Mouse (Mus musculus): ENCODE data around the gene Itgb1.

Gene Itgb1

DNA sequence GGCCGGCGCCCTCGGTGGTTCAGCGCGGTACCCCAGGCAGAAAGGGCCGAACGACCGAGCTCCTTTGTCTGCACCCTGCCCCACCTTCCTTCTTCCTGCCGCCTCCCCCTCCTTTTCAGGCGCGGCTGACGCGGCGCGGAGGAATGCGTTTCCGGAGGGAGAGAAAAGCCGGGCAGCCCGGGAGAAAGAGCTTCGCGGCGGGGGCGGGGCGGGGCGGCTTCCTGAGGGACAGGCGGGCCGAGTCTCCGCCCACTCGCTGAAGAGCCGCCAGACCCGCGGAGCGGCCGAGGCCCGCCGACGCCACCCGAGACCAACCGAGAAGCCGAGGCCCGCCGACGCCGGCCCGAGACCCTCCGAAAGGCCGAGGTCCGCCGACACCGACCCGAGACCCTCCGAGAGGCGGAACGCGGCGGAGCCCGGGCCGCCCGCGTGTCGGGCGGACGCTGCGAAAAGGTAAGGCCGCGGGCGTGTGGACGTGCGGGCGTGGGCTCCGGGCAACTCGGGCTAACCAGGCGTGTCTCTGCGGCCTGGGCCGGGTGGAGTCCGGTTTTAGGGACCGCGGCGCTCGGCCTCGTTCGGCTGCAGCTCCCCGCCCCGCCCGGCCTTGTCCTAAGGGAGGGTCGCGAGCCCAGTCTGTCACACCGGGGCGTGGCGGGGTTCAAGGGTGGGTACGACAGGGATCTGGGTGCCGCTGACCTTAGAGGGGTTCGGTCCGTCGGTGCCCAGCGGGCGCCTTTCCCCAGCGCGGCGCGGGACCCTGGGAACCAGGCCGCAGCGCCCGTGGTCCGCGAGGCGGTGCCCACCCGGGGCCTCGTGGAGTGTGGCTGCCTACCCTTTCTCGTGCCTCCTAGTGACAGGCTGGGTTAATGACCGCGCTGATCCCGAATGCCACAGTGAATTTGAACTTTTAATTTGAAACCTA is at the start of gene Itgb1:
Itgb1 (plus strand) TSS at position 148 of the 922 bp plus-strand sequence.
- ChIA-PET CTCF (interaction anchor here in 2 of 4 experiments (0.7 kb wide), 2 partner anchors 79 to 1628 kb away, joined by 3 read pairs; no protein-coding TSS in a partner anchor), POLR2A (interaction anchor here (0.6 to 4.9 kb wide), 54 partner anchors 8 to 1747 kb away, joined by 3 to 43 read pairs (median 4); partner anchors contain the start of genes 2610044O15Rik8 (in 2 of the 4) and Rbm34 (in 1 of the 4))

DNA sequence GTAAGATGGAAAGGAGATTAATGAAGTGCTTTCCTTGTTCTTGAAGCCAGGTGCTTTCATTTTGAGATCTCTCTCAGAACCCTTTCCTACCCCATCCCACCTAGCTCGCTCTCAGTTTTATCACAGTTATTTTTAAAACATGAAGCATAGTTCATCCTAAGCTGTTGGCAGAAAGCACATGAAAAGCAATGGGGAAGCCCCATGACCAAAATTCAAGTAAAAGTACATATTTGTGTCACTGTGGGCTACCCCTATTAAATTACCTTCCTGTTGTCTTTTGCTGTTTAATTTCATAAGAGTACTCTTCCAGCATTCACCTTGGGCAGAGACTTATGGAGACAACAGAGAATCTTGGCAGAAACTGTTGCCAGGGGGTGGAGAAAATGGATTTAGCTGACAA is 42.4 kb upstream of the Itgb1 start:
- ChIA-PET POLR2A (no interaction called here), CTCF (interaction anchor here in 2 of 4 experiments (0.6 to 1.0 kb wide), 2 partner anchors 9 to 299 kb away, joined by 3 read pairs; no protein-coding TSS in a partner anchor)

GRCm38 (mm10) chr8:128645452-128645851 is 40.0 kb upstream of the Itgb1 start:
- CTCF ChIA-PET: no interaction called here
- POLR2A ChIA-PET: no interaction called here

GRCm38 (mm10) chr8:128646456-128646855 is 39.0 kb upstream of the Itgb1 start:
- ChIA-PET CTCF (no interaction called here), POLR2A (interaction anchor here in 2 of 4 experiments (0.7 to 3.4 kb wide), 3 partner anchors 38 to 954 kb away, joined by 3 to 10 read pairs (median 4); partner anchors contain the start of gene Itgb1 (in 1 of the 2))

DNA sequence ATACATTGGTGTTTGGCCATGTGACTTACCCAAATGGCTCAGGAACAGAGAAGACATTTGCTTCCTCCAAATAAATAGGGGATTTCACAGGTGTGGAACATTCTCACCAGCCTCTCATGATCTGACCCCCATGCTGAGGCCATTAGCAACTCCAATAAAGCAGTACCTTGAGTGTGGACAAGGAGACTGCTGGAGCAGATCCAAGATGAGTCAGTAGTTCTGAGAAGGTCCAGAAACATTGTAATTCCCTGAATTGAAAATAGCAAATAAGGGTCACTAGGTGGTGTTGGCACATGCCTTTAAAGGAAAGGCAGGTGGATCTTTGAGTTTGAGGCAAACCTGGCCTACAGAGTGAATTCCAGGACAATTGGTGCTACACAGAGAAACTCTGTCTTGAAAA is 37.4 kb upstream of the Itgb1 start:
- POLR2A ChIA-PET: interaction anchor here in 1 of 4 experiments (3.4 kb wide), 1 partner anchor 37 kb away, joined by 10 read pairs; the partner anchor contains the start of gene Itgb1
- CTCF ChIA-PET: no interaction called here

DNA sequence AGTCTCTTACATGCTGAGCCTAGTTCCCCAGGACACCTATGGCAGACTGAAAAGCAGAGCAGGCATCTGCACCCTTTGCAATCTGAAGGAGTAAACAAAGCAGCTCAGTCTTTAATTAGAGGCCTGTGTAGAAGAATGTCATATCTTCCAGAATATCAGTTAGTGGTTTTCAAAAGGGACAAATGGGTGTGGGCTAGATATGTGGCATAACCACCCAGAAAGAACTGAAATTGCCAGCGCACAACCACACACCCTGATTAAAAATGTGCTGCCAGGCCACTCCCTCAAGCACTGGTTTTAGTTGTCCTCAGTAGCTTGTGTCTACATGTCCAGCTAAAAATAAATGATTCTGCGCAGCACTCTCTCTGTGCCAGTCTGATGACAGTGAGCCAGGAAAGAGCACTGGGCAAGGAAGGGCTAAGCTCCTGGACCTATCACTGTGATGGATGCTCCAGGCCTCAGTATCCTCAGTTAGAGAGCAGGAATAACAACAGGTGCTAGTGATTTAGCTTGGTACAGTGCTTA is 35.1 kb upstream of the Itgb1 start:
- CTCF ChIA-PET: no interaction called here

GRCm38 (mm10) chr8:128652399-128653109 is 32.9 kb upstream of the Itgb1 start:
- ChIA-PET CTCF (interaction anchor here (0.6 to 1.8 kb wide), 22 partner anchors 9 to 975 kb away, joined by 3 to 12 read pairs (median 4); no protein-coding TSS in a partner anchor), POLR2A (interaction anchor here in 2 of 4 experiments (0.6 to 3.2 kb wide), 5 partner anchors 17 to 33 kb away, joined by 3 to 20 read pairs (median 8); partner anchors contain the start of gene Itgb1 (in 2 of the 2))

More for the DNA sequence above, 35.1 kb upstream of the Itgb1 start:
- POLR2A ChIA-PET: no interaction called here

GRCm38 (mm10) chr8:128653642-128654364 is 31.7 kb upstream of the Itgb1 start:
- CTCF ChIA-PET: interaction anchor here in 3 of 4 experiments (0.6 to 1.8 kb wide), 6 partner anchors 12 to 143 kb away, joined by 3 to 7 read pairs (median 3); no protein-coding TSS in a partner anchor
- POLR2A ChIA-PET: interaction anchor here in 3 of 4 experiments (0.7 to 3.2 kb wide), 6 partner anchors 12 to 60 kb away, joined by 3 to 25 read pairs (median 5); partner anchors contain the start of gene Itgb1 (in 2 of the 3)

- POLR2A ChIA-PET: interaction anchor here (0.6 to 3.2 kb wide), 11 partner anchors 13 to 1468 kb away, joined by 3 to 25 read pairs (median 4); partner anchors contain the start of gene Itgb1 (in 3 of the 4)
- CTCF ChIA-PET: interaction anchor here in 3 of 4 experiments (0.6 to 1.5 kb wide), 5 partner anchors 11 to 144 kb away, joined by 3 to 5 read pairs (median 3); no protein-coding TSS in a partner anchor
These were observed 30.9 kb upstream of the Itgb1 start for GRCm38 (mm10) chr8:128654365-128655099.

GRCm38 (mm10) chr8:128662144-128662543 is 23.3 kb upstream of the Itgb1 start:
- POLR2A ChIA-PET: interaction anchor here in 2 of 4 experiments (0.6 to 2.2 kb wide), 3 partner anchors 23 to 24 kb away, joined by 3 to 10 read pairs (median 4); partner anchors contain the start of gene Itgb1 (in 2 of the 2)

DNA sequence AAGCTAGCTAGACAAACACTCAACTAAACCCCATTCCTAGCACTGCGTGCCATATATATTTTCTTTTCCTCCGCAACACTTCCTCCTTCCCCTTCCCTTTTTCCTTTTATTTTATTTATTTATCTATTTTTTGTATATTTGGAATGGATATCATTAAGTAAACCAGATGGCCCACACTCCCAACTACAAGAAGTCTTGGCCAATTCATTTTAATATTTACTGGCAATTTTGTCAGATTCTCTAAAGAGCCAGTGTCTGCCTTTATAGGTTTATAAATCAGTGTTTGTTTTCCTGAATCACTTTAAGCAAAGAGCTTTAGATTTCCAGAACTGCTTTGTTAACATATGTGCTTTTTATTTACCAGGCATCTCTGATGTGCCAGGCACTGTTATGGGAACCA is 22.8 kb upstream of the Itgb1 start:
- POLR2A ChIA-PET: interaction anchor here in 2 of 4 experiments (0.6 to 2.2 kb wide), 3 partner anchors 23 to 25 kb away, joined by 3 to 10 read pairs (median 4); partner anchors contain the start of gene Itgb1 (in 2 of the 2)

More at GRCm38 (mm10) chr8:128662144-128662543, 23.3 kb upstream of the Itgb1 start:
- CTCF ChIA-PET: no interaction called here

DNA sequence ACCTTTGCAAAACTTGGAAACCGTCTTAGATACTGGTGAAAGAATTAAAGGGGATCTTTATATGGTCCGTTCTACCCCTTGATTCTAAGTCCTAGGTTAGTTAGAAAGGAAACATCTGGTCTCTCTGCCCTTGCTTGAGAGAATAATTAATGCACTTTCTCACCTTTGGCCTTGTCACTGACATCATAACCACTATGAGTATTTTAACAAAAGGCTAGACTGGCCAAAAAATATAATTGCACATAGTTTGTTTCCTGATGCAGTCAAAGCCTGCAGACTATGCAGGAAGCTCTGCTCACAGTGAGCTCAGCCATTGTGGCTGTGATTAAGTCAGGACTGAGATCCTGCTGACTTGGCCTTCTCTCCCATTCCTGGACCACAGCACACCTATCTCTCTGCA is 22.3 kb upstream of the Itgb1 start:
- ChIA-PET CTCF (no interaction called here), POLR2A (interaction anchor here in 2 of 4 experiments (1.7 to 2.2 kb wide), 2 partner anchors 22 to 23 kb away, joined by 4 to 10 read pairs; partner anchors contain the start of gene Itgb1 (in 2 of the 2))

More for the DNA sequence above, 22.8 kb upstream of the Itgb1 start:
- CTCF ChIA-PET: no interaction called here

DNA sequence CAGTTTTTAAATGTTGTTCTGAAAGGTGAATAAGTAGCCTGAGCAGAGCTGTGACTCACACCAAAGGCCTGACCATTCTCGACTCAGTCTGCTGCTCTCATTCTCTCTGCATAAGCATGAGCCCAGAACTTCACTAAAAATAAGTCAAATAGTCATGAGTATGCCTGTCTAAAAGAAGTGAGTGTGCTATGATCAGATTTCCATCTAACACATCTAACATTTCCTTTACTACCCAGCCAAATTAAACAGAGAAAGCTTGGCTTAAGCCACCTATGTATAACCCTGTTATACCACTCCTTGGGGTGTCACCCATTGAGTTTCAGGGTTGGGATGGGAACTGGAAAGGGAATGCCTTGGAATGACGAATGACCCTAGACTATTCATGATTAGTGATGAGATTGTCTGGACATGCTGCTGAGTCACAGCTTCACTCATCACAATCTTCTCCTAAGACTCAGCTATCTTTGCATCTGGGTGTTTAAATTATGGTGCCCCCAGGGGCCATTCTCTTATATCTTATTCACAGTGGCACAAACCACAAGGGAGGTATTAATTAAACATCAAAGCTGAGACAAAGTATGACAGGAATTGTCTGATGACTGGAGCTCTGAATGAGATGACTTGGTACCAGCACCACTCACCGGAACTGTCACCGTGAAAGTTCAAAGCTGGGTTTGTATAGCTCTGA is 18.7 kb upstream of the Itgb1 start:
- POLR2A ChIA-PET: interaction anchor here in 1 of 4 experiments (0.6 to 2.1 kb wide), 2 partner anchors 18 to 43 kb away, joined by 3 to 12 read pairs; partner anchors contain the start of gene Itgb1
- CTCF ChIA-PET: interaction anchor here in 1 of 4 experiments (0.6 kb wide), 1 partner anchor 199 kb away, joined by 4 read pairs; no protein-coding TSS in a partner anchor

GRCm38 (mm10) chr8:128671813-128672212 is 13.6 kb upstream of the Itgb1 start:
- CTCF ChIA-PET: no interaction called here
- POLR2A ChIA-PET: interaction anchor here in 2 of 4 experiments (0.7 to 2.6 kb wide), 3 partner anchors 10 to 14 kb away, joined by 3 to 10 read pairs (median 6); partner anchors contain the start of gene Itgb1 (in 2 of the 2)

- ChIA-PET POLR2A (interaction anchor here in 2 of 4 experiments (1.0 to 1.3 kb wide), 2 partner anchors 13 kb away, joined by 4 to 6 read pairs; partner anchors contain the start of gene Itgb1 (in 2 of the 2)), CTCF (interaction anchor here in 1 of 4 experiments (0.6 kb wide), 1 partner anchor 132 kb away, joined by 5 read pairs; no protein-coding TSS in a partner anchor)
These were observed 13.0 kb upstream of the Itgb1 start for GRCm38 (mm10) chr8:128672441-128672840.

- CTCF ChIA-PET: interaction anchor here in 1 of 4 experiments (0.6 kb wide), 1 partner anchor 132 kb away, joined by 5 read pairs; no protein-coding TSS in a partner anchor
- POLR2A ChIA-PET: interaction anchor here in 1 of 4 experiments (1.0 kb wide), 1 partner anchor 12 kb away, joined by 4 read pairs; the partner anchor contains the start of gene Itgb1
These were observed 12.5 kb upstream of the Itgb1 start for GRCm38 (mm10) chr8:128672950-128673349.
